Mouse (Mus musculus) liver, embryonic 13.5 days (tissue): ENCODE measurements around the gene Zfp385a. TPM values are rescaled to one million over a fixed set of nuclear protein-coding genes. Genes with fewer than 3 reads are reported as not detected.

Experiments used
- ATAC-seq: fragments of 200-750 bp; cut with Nextera tagmentation; 2 replicates; pipeline ENCODE4 v1.8.0; 2017; ENCODE audit warnings: low read depth, mild to moderate bottlenecking, moderate number of reproducible peaks, moderate library complexity
- DNase-seq: peaks from one replicate; pipeline ENCODE4 v3.0.0; 2022
- H3K27ac ChIP-seq: fragments of 300-500 bp; sonication (generic); 2 replicates; pipeline ENCODE4 v1.5.1; 2015; ENCODE audit warnings: moderate library complexity, mild to moderate bottlenecking, inconsistent platforms
- H3K27me3 ChIP-seq: fragments of 300-500 bp; sonication (generic); 2 replicates; pipeline ENCODE4 v1.6.1; 2015; ENCODE audit warnings: mild to moderate bottlenecking, inconsistent platforms
- H3K36me3 ChIP-seq: fragments of 300-500 bp; sonication (generic); 2 replicates; pipeline ENCODE4 v1.6.1; 2015; ENCODE audit warnings: mild to moderate bottlenecking, inconsistent platforms
- H3K4me1 ChIP-seq: fragments of 300-500 bp; sonication (generic); replicated peaks from 2 replicates; pipeline ENCODE4 v1.6.1; 2015; ENCODE audit warnings: inconsistent platforms
- H3K4me2 ChIP-seq: fragments of 300-500 bp; sonication (generic); 2 replicates; pipeline ENCODE4 v1.6.1; 2015; ENCODE audit warnings: inconsistent platforms, mild to moderate bottlenecking, moderate library complexity
- H3K4me3 ChIP-seq: fragments of 300-500 bp; sonication (generic); replicated peaks from 2 replicates; pipeline ENCODE4 v1.5.1; 2015; ENCODE audit warnings: mild to moderate bottlenecking, inconsistent platforms
- H3K9ac ChIP-seq: fragments of 300-500 bp; sonication (generic); 2 replicates; pipeline ENCODE4 v1.6.1; 2015; ENCODE audit warnings: mild to moderate bottlenecking, inconsistent platforms
- H3K9me3 ChIP-seq: fragments of 300-500 bp; sonication (generic); replicated peaks from 2 replicates; pipeline ENCODE4 v1.6.1; 2016; ENCODE audit warnings: inconsistent platforms
- WGBS: fragments of 180-500 bp; shearing (Covaris S2); methylation state at CpG from one replicate; pipeline ENCODE4 v1.1.7; 2015; ENCODE audit not compliant: insufficient replicate concordance; 5-methylcytosine and 5-hydroxymethylcytosine counted together
- polyA plus RNA-seq: library from polyadenylated mRNA; unstranded; fragments of >200 nt; fragmentation: Nextera tagmentation; extraction: Ambion mirVana; gene quantifications from 2 replicates; pipeline ENCODE4 v1.2.1, GENCODE M21; 2015

Zfp385a gene
- 4.6 and 5.9 TPM in 2 replicates for polyA plus RNA-seq

DNA sequence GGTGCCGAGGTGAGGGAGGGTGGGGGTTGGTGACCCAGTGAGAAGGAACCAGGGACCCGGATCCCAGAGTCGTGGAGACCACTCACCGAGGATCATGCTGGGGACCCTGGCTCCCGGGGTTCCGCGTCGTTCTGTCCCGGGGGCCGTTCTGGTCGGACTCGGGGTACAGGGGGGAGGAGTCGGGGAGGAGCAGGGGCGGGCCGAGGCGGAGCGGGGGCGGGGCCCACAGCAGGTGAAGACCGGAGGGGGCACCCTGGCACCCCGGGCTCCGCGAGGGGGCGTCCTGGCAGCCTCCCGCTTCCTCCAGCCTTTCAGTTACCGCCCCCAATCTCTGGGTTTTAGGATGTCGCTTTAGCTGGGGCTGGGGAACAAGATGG lies at the start of gene Zfp385a:
TSS of gene Zfp385a (minus strand) at position 133 of the 377 bp plus-strand sequence.
- DNase-seq (peak; percentile 54), ATAC-seq (peak; percentile 63)

GRCm38 (mm10) chr15:103388556-103389145 lies 48.8 kb upstream of the Zfp385a start:
- no peaks in the 10 kb centered on the region for H3K36me3 ChIP-seq
- no peak overlapping the region for H3K27ac ChIP-seq
- DNase-seq (no peak), ATAC-seq (no peak)
- no peak overlapping the region for H3K9ac ChIP-seq
- H3K4me3 ChIP-seq, result no peak overlapping the region
- WGBS, result 39% methylated on average over 4 of the region's 4 CpGs
- H3K4me1 ChIP-seq, result 0 out of 2 replicates have a peak, but pooled peaks cover 4% of the 10 kb centered on the region
- H3K27me3 ChIP-seq, result peaks cover 2% of the 10 kb centered on the region; the same call in 1 of the 2 replicates
- no peak overlapping the region for H3K4me2 ChIP-seq
- no peaks in the 10 kb centered on the region for H3K9me3 ChIP-seq

More for the DNA sequence above, at the start of gene Zfp385a:
- H3K36me3 ChIP-seq, result peaks cover 11% of the 10 kb centered on the region
- H3K9ac ChIP-seq, result peak within 1 kb of the TSS; percentile 62
- peak within 1 kb of the TSS; percentile 58 for H3K27ac ChIP-seq
- H3K4me2 ChIP-seq, result peak within 1 kb of the TSS; percentile 94
- WGBS, result 0% methylated on average over 19 of the region's 26 CpGs
- no peaks in the 10 kb centered on the region for H3K9me3 ChIP-seq
- peak within 1 kb of the TSS; percentile 66 for H3K4me3 ChIP-seq
- peaks cover 45% of the 10 kb centered on the region for H3K27me3 ChIP-seq
- peaks cover 53% of the 10 kb centered on the region for H3K4me1 ChIP-seq

DNA sequence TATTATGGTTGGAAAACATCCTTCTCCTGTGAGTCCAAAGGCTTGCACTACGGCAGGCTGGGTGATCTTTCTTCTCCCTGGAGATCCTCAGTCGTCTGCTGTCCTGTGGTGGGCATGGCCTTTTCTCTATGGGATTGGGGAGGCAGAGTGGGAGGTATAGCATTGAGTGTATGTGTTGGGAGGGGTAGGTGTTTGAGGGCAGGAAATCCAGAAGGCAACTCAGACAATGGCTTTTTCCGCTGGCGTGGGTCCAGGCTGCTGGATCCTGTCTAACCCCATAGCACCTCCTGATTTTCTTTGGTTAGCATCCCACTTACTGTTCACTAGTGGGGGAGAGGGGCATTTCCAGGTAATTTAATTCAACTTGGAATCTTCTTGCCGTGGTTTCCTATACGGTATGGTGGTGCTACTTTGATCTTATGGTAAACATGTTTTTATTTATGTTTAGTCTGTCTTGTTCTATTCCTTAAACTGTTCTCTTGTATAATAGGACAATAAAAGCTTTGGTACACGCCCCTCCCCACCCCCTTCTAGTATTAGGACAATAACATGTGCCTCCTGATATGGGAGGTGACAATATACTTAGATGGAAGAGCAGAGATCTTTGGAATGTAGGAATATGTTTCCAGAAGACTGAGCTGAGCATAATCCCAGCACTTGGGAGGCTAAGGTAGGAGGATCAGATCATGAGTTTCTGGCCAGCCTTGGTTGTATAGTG lies 44.0 kb upstream of the Zfp385a start:
- WGBS, result 40% methylated on average over 7 of the region's 7 CpGs
- DNase-seq, result no peak
- peak overlapping the region; percentile 10; the same call in 1 of the 2 replicates for H3K27ac ChIP-seq

DNA sequence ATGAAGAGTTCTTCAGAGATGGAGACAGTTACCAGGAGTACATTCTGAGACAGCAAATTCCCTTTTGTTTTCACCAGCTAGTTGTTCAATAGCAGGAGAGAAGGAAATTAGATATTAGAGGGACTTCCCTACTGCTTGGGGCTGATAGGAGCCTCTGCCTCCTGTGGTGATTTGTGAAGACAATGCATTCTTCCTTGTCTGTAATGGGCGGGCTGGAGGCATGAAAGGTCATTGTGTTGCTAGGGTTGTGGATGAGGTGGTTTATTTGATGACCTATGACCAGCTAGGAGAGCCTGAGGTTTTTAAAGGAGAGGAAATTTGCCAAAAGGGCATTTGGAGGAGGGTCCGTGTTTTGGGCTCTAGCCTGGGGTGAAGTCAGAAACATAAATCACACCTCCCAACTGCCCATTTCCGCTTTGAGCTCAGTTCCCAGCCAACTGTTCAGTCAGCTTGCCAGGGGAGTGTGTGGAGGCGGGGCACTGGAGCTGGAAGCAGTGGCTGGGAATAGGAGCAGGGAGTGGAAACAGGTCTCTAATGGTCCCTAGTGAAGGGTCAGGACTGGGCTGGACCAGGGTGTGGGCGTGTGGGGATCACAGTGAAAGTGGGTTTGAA lies 43.0 kb upstream of the Zfp385a start:
- no peak overlapping the region for H3K4me3 ChIP-seq
- H3K36me3 ChIP-seq, result no peaks in the 10 kb centered on the region
- H3K9me3 ChIP-seq, result no peaks in the 10 kb centered on the region
- H3K4me2 ChIP-seq, result no peak overlapping the region
- H3K27ac ChIP-seq, result no peak overlapping the region
- H3K4me1 ChIP-seq, result peaks cover 19% of the 10 kb centered on the region
- H3K9ac ChIP-seq, result no peak overlapping the region
- DNase-seq (no peak), ATAC-seq (0 out of 2 replicates have a peak, but pooled peaks have one; percentile 29)
- WGBS, result 24% methylated on average over 5 of the region's 5 CpGs
- peaks cover 9% of the 10 kb centered on the region; the same call in 1 of the 2 replicates for H3K27me3 ChIP-seq

More for the DNA sequence above, 44.0 kb upstream of the Zfp385a start:
- no peaks in the 10 kb centered on the region for H3K9me3 ChIP-seq
- H3K4me2 ChIP-seq, result no peak overlapping the region
- no peak for ATAC-seq
- no peaks in the 10 kb centered on the region for H3K36me3 ChIP-seq
- H3K27me3 ChIP-seq, result peaks cover 9% of the 10 kb centered on the region; the same call in 1 of the 2 replicates
- no peak overlapping the region for H3K4me3 ChIP-seq
- peaks cover 12% of the 10 kb centered on the region for H3K4me1 ChIP-seq
- H3K9ac ChIP-seq, result no peak overlapping the region

GRCm38 (mm10) chr15:103382075-103382474 lies 42.2 kb upstream of the Zfp385a start:
- no peak for ATAC-seq
- Histone ChIP-seq H3K27me3 (peaks cover 9% of the 10 kb centered on the region; the same call in 1 of the 2 replicates), H3K4me1 (peaks cover 19% of the 10 kb centered on the region), H3K9me3 (no peaks in the 10 kb centered on the region), H3K9ac (no peak overlapping the region), H3K36me3 (no peaks in the 10 kb centered on the region), H3K4me2 (no peak overlapping the region), H3K4me3 (no peak overlapping the region), H3K27ac (no peak overlapping the region)
- DNase-seq, result no peak
- 61% methylated on average over 2 of the region's 2 CpGs for WGBS

GRCm38 (mm10) chr15:103378665-103379356 lies 38.9 kb upstream of the Zfp385a start:
- 48% methylated on average over 3 of the region's 3 CpGs for WGBS
- no peak overlapping the region for H3K4me2 ChIP-seq
- H3K9ac ChIP-seq, result no peak overlapping the region
- DNase-seq, result no peak
- H3K4me3 ChIP-seq, result no peak overlapping the region
- H3K4me1 ChIP-seq, result peaks cover 17% of the 10 kb centered on the region
- no peaks in the 10 kb centered on the region for H3K36me3 ChIP-seq
- no peak overlapping the region for H3K27ac ChIP-seq
- ATAC-seq, result no peak
- H3K9me3 ChIP-seq, result no peaks in the 10 kb centered on the region
- 0 out of 2 replicates have a peak, but pooled peaks cover 6% of the 10 kb centered on the region for H3K27me3 ChIP-seq

DNA sequence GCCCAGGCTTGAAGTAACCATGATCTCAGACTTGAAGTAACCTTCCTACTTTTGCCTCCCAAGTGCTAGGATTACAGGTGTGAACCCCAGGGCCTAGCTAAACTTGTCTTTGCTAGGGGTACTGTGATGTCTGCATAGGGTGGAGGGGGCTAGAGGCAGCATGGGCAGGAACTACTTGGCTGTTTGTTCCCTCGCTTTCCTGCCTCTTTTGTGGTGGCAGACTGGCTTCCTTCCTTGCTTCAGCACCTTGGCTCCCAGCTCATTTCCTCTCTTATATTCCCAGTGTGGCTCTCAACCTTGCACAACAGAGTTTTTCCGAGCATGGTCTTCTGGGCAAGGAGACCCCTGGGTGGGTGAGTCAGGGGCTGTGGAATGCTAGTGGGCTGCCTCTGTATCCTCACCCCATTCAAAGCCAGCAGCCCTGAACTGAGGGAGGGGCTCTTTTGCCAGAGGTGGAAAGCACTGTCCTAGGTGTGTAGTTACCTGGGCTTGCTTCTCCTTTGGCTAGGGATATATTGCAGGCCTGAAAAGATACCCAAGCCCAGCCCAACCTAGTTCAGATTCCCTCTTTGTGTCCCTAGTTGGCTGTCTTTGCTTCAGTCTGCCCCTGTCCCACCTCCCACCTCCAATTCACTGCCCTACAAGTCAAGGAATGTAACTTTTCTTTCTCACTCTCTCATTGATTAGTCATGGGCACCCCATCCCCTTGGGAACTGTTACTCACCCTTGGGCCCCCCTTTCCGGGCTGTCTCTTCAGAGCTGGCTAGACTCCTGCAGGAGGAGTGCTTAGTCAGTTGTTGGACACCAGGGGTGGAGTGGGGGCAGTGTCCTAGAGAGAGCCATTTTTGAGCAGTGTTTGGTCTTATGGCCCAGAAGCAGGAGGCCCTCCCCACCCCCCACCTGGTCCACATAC lies 38.1 kb upstream of the Zfp385a start:
- H3K4me2 ChIP-seq, result no peak overlapping the region
- no peak overlapping the region for H3K4me3 ChIP-seq
- H3K27me3 ChIP-seq, result 0 out of 2 replicates have a peak, but pooled peaks cover 1% of the 10 kb centered on the region
- WGBS, result 38% methylated on average over 3 of the region's 3 CpGs
- ATAC-seq (no peak), DNase-seq (no peak)
- no peaks in the 10 kb centered on the region for H3K9me3 ChIP-seq
- no peak overlapping the region for H3K9ac ChIP-seq
- H3K36me3 ChIP-seq, result no peaks in the 10 kb centered on the region
- peaks cover 15% of the 10 kb centered on the region for H3K4me1 ChIP-seq
- no peak overlapping the region for H3K27ac ChIP-seq

DNA sequence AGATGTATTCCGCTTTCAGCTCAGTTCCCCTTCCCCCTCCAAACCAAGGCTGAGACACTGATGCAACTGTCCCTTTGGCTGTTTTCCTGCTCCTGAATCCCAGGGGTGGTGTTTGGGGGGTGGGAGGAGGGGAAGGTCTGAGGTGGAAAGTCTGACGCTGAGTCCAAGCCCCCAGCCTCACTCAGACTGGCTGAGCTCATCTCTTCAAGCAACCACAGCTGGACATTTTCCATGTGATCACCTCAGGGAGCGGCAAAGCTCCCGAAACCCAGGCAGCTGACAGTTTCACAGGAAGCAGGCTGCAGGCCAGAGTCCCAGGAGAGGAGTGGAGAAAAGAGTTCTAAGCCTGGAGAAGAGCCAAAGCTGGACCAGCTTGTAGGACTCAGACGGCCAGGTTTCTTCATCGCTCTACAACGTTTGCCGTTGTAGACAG lies 37.0 kb upstream of the Zfp385a start:
- Histone ChIP-seq H3K36me3 (no peaks in the 10 kb centered on the region), H3K4me1 (peaks cover 10% of the 10 kb centered on the region), H3K4me3 (no peak overlapping the region), H3K9me3 (no peaks in the 10 kb centered on the region), H3K27me3 (no peaks in the 10 kb centered on the region), H3K27ac (no peak overlapping the region), H3K4me2 (no peak overlapping the region), H3K9ac (no peak overlapping the region)
- ATAC-seq (no peak), DNase-seq (no peak)
- WGBS, result 67% methylated on average over 8 of the region's 8 CpGs

DNA sequence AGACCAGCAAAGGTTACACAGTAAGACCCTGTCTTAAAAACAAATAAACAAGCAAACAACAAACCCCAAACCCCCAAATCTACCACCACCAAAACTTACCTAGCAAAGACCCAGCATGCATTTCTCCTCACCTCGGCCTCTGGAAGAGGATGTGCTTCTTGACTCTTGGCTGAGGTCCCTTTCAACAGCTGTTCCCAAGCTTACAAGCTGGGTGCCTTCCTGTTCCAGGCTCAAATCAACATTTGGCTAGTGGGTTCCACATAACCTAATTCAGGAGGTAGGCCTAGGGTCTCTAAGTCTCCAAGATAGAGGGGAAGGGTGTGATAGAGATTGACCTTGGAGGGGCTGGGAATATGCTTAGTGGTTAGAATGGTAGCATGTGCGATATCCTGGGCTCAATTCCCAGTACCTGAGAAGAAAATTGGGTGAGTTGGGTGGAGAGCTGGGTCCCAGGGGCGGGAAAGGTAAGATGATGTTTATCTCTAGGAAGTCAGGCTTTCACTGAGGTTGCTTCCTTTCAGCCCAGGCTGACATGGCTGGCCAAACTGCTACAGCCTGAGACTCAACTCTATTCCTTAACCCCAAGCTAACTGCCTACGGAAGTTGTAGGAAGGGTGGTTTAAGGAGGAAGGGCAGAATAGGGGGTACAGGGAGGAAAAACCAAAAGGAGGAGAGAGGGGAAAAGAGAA lies 35.4 kb upstream of the Zfp385a start:
- Histone ChIP-seq H3K4me1 (peaks cover 15% of the 10 kb centered on the region), H3K36me3 (no peaks in the 10 kb centered on the region), H3K9me3 (no peaks in the 10 kb centered on the region), H3K27me3 (no peaks in the 10 kb centered on the region), H3K27ac (no peak overlapping the region), H3K4me3 (no peak overlapping the region), H3K9ac (no peak overlapping the region), H3K4me2 (no peak overlapping the region)
- ATAC-seq (no peak), DNase-seq (no peak)
- 59% methylated on average over 4 of the region's 4 CpGs for WGBS

- Histone ChIP-seq H3K9me3 (no peaks in the 10 kb centered on the region), H3K27ac (no peak overlapping the region), H3K9ac (no peak overlapping the region), H3K4me2 (no peak overlapping the region), H3K36me3 (no peaks in the 10 kb centered on the region), H3K4me1 (peaks cover 10% of the 10 kb centered on the region; the same call in 1 of the 2 replicates), H3K4me3 (no peak overlapping the region), H3K27me3 (0 out of 2 replicates have a peak, but pooled peaks cover 5% of the 10 kb centered on the region)
- no peak for DNase-seq
- ATAC-seq, result no peak
These were observed 32.6 kb upstream of the Zfp385a start for GRCm38 (mm10) chr15:103372461-103372860.
